Mouse (Mus musculus): ENCODE results near the gene Aldh3a2. TPM values are rescaled to one million over a fixed set of nuclear protein-coding genes. Genes with fewer than 3 reads are reported as not detected.
A peak's percentile ranks its signal among the peaks of the same experiment; 100 is the strongest.

Gene Aldh3a2
- total and polyA plus RNA-seq, 3 experiments = 19.5 to 28.4 (median 26.3) TPM

- TF ChIP-seq PAX5 (IDR thresholded peaks at IDR 0.05; ENCODE audit: low read length) = no peak
- peak; percentile 53 for TF ChIP-seq ETS1 (conservative IDR thresholded peaks at IDR 0.05; ENCODE audit: low read depth, low read length)
Observed at GRCm38 (mm10) chr11:61266551-61267533, at the start of gene Aldh3a2 (continued).

DNA sequence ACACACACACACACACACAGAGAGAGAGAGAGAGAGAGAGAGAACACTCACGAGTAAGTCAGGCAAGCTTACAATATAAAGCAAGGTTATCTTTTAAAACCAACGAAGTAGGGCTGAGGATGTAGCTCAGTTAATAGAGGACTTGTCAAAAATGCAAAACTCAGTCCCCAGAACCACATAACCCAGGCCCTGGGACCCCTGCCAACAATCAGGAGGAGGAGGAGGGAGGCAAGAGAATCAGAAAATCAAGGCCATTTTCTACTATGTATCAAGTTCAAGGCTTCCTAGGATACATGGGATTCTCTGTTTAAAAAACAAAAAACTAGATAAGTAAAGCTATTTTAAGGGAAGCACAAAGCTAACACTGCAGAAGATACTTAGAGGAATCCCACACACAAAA lies 49.6 kb upstream of the Aldh3a2 start:
- Histone ChIP-seq H3K4me3 (replicated peaks in 1 of 3; ENCODE audit: low read depth in 2 of 3, low read length in 2 of 3, poor library complexity in 1 of 3) (no peak overlapping the region), H3K27me3 (replicated peaks) (peaks cover 2% of the 10 kb centered on the region), H3K4me1 (ENCODE audit: control insufficient read depth in 1 of 2, insufficient read depth in 2 of 2) (peaks cover 7 to 11% of the 10 kb centered on the region in 2 experiments; a peak in 3 of 4 replicates), H3K79me2 (replicated peaks; ENCODE audit: control insufficient read depth, extremely low read depth, insufficient read depth, poor library complexity, severe bottlenecking) (no peaks in the 10 kb centered on the region), H3K4me2 (ENCODE audit: insufficient read depth, low read depth, poor library complexity, severe bottlenecking) (no peak overlapping the region), H3K27ac (ENCODE audit: insufficient read depth, low read depth) (no peak overlapping the region), H3K36me3 (replicated peaks in 1 of 2; ENCODE audit: control insufficient read depth in 1 of 2, insufficient read depth in 1 of 2, low read length in 1 of 2) (peaks cover 0 to 8% of the 10 kb centered on the region in 2 experiments), H3K9me3 (replicated peaks; ENCODE audit: low read length) (no peaks in the 10 kb centered on the region), H3K9ac (ENCODE audit: insufficient read depth, low read depth) (no peak overlapping the region)
- DNase-seq (ENCODE audit: extremely low read depth) = no peak
- TF ChIP-seq POLR2A (IDR thresholded peaks at IDR 0.05; ENCODE audit: low read depth, low read length) = no peak
- no peak for TF ChIP-seq MEF2A (IDR thresholded peaks at IDR 0.05; ENCODE audit: borderline replicate concordance, low read depth, low read length)
- no peak for TF ChIP-seq ZC3H11A (IDR thresholded peaks at IDR 0.05; ENCODE audit: low read depth, low read length)
- TF ChIP-seq RCOR1 (conservative IDR thresholded peaks at IDR 0.05; ENCODE audit: low read depth, low read length) = no peak
- TF ChIP-seq ZNF384 (IDR thresholded peaks at IDR 0.05; ENCODE audit: low read depth, low read length) = no peak
- no peak for TF ChIP-seq MYC (IDR thresholded peaks at IDR 0.05; ENCODE audit: low read depth, low read length)
- TF ChIP-seq IRF4 (IDR thresholded peaks at IDR 0.05; ENCODE audit: low read depth, low read length) = no peak
- no peak for TF ChIP-seq TBP (conservative IDR thresholded peaks at IDR 0.05; ENCODE audit: low read depth, low read length)
- TF ChIP-seq UBTF (IDR thresholded peaks at IDR 0.05; ENCODE audit: low read depth, low read length) = no peak
- no peak for TF ChIP-seq JUN (IDR thresholded peaks at IDR 0.05; ENCODE audit: insufficient read depth, low read depth, low read length)
- no peak for TF ChIP-seq PAX5 (IDR thresholded peaks at IDR 0.05; ENCODE audit: low read length)
- no peak for TF ChIP-seq MAFK (IDR thresholded peaks at IDR 0.05; ENCODE audit: insufficient replicate concordance, low read length)
- no peak for TF ChIP-seq E2F4 (IDR thresholded peaks at IDR 0.05; ENCODE audit: insufficient replicate concordance, low read depth, low read length)
- TF ChIP-seq CTCF (conservative IDR thresholded peaks at IDR 0.05 in 1 of 2, IDR thresholded peaks at IDR 0.05 in 1 of 2; ENCODE audit: low read depth in 2 of 2, low read length in 2 of 2) = no peak
- TF ChIP-seq GABPA (IDR thresholded peaks at IDR 0.05; ENCODE audit: insufficient replicate concordance, low read depth, low read length) = no peak
- TF ChIP-seq TCF12 (IDR thresholded peaks at IDR 0.05; ENCODE audit: low read depth, low read length) = no peak
- TF ChIP-seq MXI1 (IDR thresholded peaks at IDR 0.05; ENCODE audit: low read depth, low read length) = no peak
- TF ChIP-seq NELFE (IDR thresholded peaks at IDR 0.05; ENCODE audit: low read depth, low read length) = no peak
- TF ChIP-seq HCFC1 (IDR thresholded peaks at IDR 0.05; ENCODE audit: low read depth, low read length) = no peak
- in situ Hi-C loops (cut with MboI; ENCODE audit: low pct_ligation_motif_present, low pct_unique_long_range_greater_than_20kb, low sequenced_read_pairs) = no loop called here
- dilution Hi-C loops (cut with MboI; ENCODE audit: extremely low pct_ligation_motif_present, extremely low pct_unique_long_range_greater_than_20kb, low sequenced_read_pairs) = no loop called here
